Mouse (Mus musculus) fibroblast of lung, adult 2 months (primary cell): Measurements from ENCODE around the gene Col4a1.

Source experiments
- DNase-seq: peaks from one replicate; pipeline ENCODE4 v3.0.0-alpha.2; 2011; ENCODE audit warnings: low read depth

Col4a1 gene

DNA sequence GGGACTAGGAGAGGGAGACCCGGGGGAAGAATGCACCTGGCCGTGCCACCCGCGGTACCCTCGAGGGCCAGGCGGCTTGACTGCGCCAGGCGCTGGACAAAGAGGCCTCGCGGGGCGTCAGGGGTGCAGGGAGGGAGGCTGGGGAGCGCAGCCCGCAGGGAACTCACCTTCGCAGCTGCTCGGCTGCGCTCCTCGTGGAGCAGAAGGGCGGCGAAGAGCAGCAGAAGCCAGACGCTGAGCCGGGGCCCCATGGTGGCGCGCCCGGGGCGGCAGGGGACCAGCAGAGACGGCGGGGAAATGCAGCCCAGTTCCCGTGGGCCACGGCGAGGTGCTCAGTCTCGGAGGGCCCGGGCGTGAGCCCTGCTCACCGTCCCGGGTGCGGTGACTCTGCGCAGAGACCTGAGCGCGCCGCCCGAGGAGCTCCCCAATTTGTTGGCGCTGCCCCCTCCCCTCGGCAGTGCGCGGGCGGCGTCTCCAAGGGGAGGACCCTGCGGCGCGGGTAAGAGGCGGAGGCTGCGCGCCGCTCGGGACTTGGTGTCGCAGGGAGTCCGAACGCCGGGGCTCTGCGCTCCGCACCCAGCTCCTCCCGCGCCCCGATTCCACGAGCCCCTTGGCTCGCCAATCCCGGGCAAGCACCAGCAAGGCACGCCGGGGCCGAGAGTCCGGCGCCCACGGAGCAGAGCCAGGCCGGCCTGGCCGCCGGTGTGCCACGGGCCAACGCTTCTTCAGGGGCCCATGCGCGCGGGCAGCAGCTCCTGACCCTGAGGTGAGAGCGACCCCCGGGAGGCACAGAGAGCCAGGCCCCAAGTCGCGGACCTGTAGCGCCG, at the start of gene Col4a1, which contains the start of gene Col4a2:
Col4a1 (minus strand) TSS at position 478 of the 827 bp plus-strand sequence.
Col4a2 (plus strand) TSS at position 457 of the 827 bp plus-strand sequence.
- DNase-seq = no peak

GRCm38 (mm10) chr8:11361546-11362277, 49.1 kb upstream of the Col4a1 start:
- no peak for DNase-seq

DNA sequence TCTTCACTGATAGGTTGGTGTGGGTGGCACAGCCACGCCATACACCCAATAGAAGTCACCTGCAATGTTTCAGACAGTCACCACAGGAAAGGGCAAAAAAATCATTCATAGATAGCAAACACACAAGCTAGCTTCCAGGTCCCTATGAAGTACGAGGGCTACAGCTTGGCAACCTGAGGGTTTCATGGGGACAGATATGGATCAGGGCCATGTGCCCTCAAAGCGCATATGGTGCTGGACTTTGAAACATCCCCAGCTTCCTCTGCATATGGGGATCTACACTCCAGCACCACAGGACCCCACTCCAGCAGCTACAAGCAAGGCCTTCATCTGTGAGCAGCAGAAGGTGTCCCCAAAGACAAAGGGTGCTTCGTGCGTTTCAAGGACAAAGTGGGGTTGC, 47.2 kb upstream of the Col4a1 start:
- DNase-seq = no peak

- DNase-seq = no peak
These were observed 45.4 kb upstream of the Col4a1 start for GRCm38 (mm10) chr8:11357921-11358436.

- DNase-seq = no peak
These were observed 44.1 kb upstream of the Col4a1 start for GRCm38 (mm10) chr8:11356776-11357175.

GRCm38 (mm10) chr8:11355900-11356299, 43.3 kb upstream of the Col4a1 start:
- DNase-seq = no peak

DNA sequence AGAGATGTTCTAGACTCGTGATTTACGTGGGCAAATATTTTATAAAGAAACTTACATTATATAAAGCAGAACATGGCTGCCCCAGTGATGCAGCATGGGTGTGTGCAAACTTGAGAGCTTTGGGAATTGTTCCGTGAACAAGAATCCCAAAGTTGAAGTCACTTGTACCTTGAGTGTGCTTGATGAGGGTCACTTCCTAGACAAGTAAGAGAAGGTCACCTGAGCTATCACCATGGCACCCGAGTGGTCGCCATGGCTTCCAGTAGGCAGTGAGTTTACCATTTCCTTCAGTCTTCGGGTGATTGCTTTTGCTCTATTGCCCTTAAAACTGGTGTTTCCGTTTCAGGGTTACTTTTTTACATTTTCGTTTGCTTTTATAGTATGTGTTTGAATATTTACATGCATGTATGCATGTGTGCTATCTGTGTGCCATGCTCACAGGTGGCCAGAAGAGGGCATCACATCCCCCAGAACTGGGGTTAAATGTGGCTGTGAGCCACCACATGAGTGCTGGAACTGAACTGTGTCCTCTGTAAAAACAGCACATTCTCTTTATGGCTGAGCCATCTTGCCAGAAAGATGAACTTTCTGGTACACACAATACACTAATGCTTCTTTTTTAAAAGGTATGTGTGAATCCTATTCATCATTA, 42.3 kb upstream of the Col4a1 start:
- no peak for DNase-seq

GRCm38 (mm10) chr8:11352514-11352913, 39.9 kb upstream of the Col4a1 start:
- DNase-seq = no peak

DNA sequence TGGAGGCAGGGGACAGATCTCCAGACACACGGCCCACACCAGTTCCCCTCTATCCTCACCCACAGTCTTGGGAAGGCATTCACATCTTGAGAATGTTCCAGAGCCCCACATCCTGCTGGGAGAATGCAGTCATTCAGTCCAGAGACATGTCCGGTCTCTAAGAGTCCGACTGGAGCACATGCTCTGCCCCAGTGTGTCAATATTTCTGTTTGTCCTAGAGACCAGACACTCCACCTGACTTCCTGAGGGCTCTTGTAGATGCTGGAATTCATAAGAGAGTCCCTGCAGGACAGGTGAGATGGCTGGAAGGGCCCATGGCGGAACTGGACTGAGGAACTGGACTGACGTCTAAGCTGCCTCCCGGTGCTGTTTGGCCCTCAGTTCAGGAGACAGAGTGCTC, 38.7 kb upstream of the Col4a1 start:
- no peak for DNase-seq

GRCm38 (mm10) chr8:11348622-11349021, 36.0 kb upstream of the Col4a1 start:
- no peak for DNase-seq

- no peak for DNase-seq
These were observed 35.1 kb upstream of the Col4a1 start for GRCm38 (mm10) chr8:11347699-11348098.

GRCm38 (mm10) chr8:11346225-11346624, 33.6 kb upstream of the Col4a1 start:
- no peak for DNase-seq

GRCm38 (mm10) chr8:11344459-11344858, 31.8 kb upstream of the Col4a1 start:
- no peak for DNase-seq

- DNase-seq = no peak
These were observed 28.5 kb upstream of the Col4a1 start for GRCm38 (mm10) chr8:11341111-11341566.

GRCm38 (mm10) chr8:11340310-11341110, 27.9 kb upstream of the Col4a1 start:
- DNase-seq = no peak

GRCm38 (mm10) chr8:11338507-11338906, 25.9 kb upstream of the Col4a1 start:
- DNase-seq = no peak

DNA sequence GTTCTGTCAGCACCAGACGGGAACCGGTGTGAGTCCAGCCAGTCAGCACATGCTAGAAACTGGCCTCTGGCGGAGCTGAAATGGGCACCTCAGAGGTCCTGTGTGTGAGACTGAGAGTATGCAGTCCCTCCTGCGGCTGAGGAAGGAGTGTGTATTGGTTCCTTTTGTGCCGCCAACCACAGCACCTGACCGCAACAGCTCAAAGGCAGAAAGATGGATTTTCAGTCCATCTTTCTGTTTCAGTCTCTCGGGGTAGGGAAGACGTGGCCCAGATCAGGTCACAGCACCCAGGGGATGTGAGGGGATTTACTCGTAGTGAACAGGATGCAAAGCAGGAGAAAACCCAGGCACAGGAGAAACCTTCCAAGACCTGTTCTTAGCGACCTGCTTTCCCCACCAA, 25.0 kb upstream of the Col4a1 start:
- no peak for DNase-seq

- DNase-seq = no peak
These were observed 23.7 kb upstream of the Col4a1 start for GRCm38 (mm10) chr8:11336346-11336745.

DNA sequence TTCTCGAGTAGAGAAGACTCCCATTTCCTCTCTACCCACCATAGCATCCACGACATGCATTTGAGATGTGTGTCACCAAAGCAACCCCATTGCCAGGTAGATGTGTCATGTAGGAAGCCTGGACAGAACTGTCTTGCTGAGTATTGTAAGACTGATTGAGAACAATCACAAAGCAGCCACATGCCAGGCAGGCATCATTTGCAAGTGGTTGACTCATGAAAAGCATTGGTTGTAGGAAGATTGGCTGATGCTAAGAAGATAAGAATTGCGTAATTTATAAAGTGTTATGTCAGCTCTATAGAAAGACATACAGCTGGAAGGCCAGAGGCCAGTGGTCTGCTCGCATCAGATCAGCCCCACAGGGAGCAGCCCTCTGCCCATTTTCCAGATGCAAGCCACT, 22.6 kb upstream of the Col4a1 start:
- DNase-seq = no peak

DNA sequence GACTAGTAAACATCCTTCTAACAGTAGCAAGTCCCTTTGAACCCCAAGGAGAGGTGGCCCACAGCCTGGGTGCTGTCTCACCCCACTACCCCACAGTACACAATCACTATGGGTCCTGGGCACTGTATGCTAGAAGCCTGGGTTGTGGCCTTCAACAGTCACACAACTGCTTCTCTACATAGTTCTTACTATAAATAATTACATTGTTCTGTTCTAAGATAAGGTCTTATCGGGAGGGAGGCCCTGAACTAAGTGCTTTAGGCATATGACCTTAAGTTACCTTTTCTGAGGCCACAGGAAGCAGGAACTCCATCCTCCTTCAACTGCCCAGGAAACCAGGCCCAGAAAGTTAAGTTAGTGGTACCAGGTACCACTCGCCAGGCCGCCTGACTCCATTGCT, 21.9 kb upstream of the Col4a1 start:
- DNase-seq = no peak

GRCm38 (mm10) chr8:11333746-11334145, 21.1 kb upstream of the Col4a1 start:
- no peak for DNase-seq

DNA sequence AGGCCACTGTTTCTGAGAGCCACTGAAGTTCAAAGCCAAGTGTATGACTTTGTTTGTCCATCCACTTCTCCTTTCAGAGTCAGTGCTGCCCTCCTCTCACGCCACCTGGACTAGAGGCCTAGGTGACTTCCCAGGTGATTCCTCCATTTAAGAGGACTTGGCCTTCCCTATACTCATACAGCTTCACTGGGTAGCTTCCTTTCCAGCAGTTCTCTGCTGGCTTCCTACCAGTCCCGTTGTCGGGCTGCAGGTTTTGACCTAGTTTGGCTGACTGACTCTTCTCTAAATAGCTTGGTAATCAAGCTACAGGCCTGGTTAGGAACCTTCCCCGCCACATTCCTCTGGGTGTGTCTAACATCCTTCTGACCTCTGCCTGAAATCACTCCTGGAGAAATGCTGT, 18.9 kb upstream of the Col4a1 start:
- DNase-seq = no peak
